Comparison of ENCODE assay signal across 8 mouse cellular contexts in genomic region chr11:120241981-120242725, GRCm38 (mm10). TPM values are rescaled to one million over a fixed set of nuclear protein-coding genes. Genes with fewer than 3 reads are reported as not detected.
DNase-seq lines count a peak whose midpoint lies in the region; ATAC-seq and TF ChIP-seq lines count a peak whose summit lies in the region.

No protein-coding gene starts in this region.

- no peak overlapping the region for H3K4me3 ChIP-seq in heart, adult 2 months
- 0 out of 2 replicates have a peak overlapping the region, but pooled peaks have one; percentile 12 for H3K4me3 ChIP-seq in hindbrain, embryonic 12.5 days
- H3K4me3 ChIP-seq in midbrain, embryonic 15.5 days, result peak overlapping the region; percentile 2; the same call in 1 of the 2 replicates

- no peak for ATAC-seq in hindbrain, embryonic 12.5 days (ENCODE audit: low FRiP score)
- ATAC-seq in midbrain, embryonic 15.5 days (replicated peaks), result no peak

- TF ChIP-seq EP300 in heart, adult 2 months (IDR thresholded peaks at IDR 0.05; ENCODE audit: insufficient read depth, low read depth, low read length), result no peak

- H3K9me3 ChIP-seq in hindbrain, embryonic 12.5 days (replicated peaks), result no peaks in the 10 kb centered on the region
- no peaks in the 10 kb centered on the region for H3K9me3 ChIP-seq in midbrain, embryonic 15.5 days

- peaks cover 25% of the 10 kb centered on the region for H3K4me1 ChIP-seq in heart, adult 2 months (ENCODE audit: control insufficient read depth, insufficient read depth, low read length)
- peaks cover 83% of the 10 kb centered on the region for H3K4me1 ChIP-seq in hindbrain, embryonic 12.5 days
- peaks cover 78% of the 10 kb centered on the region for H3K4me1 ChIP-seq in midbrain, embryonic 15.5 days

- peaks cover 2% of the 10 kb centered on the region; the same call in 1 of the 2 replicates for H3K79me2 ChIP-seq in heart, adult 2 months (replicated peaks; ENCODE audit: control insufficient read depth, insufficient read depth, low read length)

- peaks cover 7% of the 10 kb centered on the region; the same call in 1 of the 2 replicates for H3K36me3 ChIP-seq in heart, adult 2 months (ENCODE audit: control insufficient read depth, insufficient read depth, low read length)
- H3K36me3 ChIP-seq in hindbrain, embryonic 12.5 days, result 0 out of 2 replicates have a peak, but pooled peaks cover 7% of the 10 kb centered on the region
- H3K36me3 ChIP-seq in midbrain, embryonic 15.5 days (replicated peaks), result no peaks in the 10 kb centered on the region

- no peak for DNase-seq in heart, adult 2 months
- DNase-seq in heart, postnatal 25 days (ENCODE audit: low spot score), result no peak
- peak; percentile 48 for DNase-seq in embryo, embryonic 9.5 days (ENCODE audit: extremely low spot score)
- DNase-seq in ovary, postnatal 10 days (ENCODE audit: low spot score), result no peak
- no peak for DNase-seq in gastrocnemius, postnatal 4 days (ENCODE audit: low spot score in 2 of 2)
- no peak for DNase-seq in thymus, postnatal 25 days

- intact Hi-C loops in heart, adult 2 months (cut with DNase I), result loop anchor here (1.0 kb wide), 1 partner anchor 13 kb away; no protein-coding TSS in a partner anchor
- intact Hi-C loops in heart, postnatal 25 days (cut with DNase I), result loop anchor here (2.0 kb wide), 1 partner anchor 13 kb away; no protein-coding TSS in a partner anchor

- TF ChIP-seq CTCF in heart, adult 2 months (IDR thresholded peaks at IDR 0.05), result no peak

- TF ChIP-seq POLR2A in heart, adult 2 months (IDR thresholded peaks at IDR 0.05; ENCODE audit: insufficient read depth, low read depth, low read length), result no peak

- H3K27me3 ChIP-seq in heart, adult 2 months (ENCODE audit: control insufficient read depth, insufficient read depth, low read length), result no peaks in the 10 kb centered on the region
- no peaks in the 10 kb centered on the region for H3K27me3 ChIP-seq in hindbrain, embryonic 12.5 days
- H3K27me3 ChIP-seq in midbrain, embryonic 15.5 days (replicated peaks), result no peaks in the 10 kb centered on the region

- 45% methylated on average over 6 of the region's 6 CpGs for WGBS in heart, adult 2 months
- 42% methylated on average over 6 of the region's 6 CpGs for WGBS in hindbrain, embryonic 12.5 days
- 32% methylated on average over 6 of the region's 6 CpGs for WGBS in midbrain, embryonic 15.5 days

- H3K27ac ChIP-seq in heart, adult 2 months, result peak overlapping the region; percentile 93
- peak overlapping the region; percentile 99 for H3K27ac ChIP-seq in hindbrain, embryonic 12.5 days
- peak overlapping the region; percentile 33 for H3K27ac ChIP-seq in midbrain, embryonic 15.5 days

- 0 out of 2 replicates have a peak overlapping the region, but pooled peaks have one; percentile 4 for H3K9ac ChIP-seq in heart, adult 2 months (ENCODE audit: low read depth, low read length)
- peak overlapping the region; percentile 57 for H3K9ac ChIP-seq in hindbrain, embryonic 12.5 days
- 0 out of 2 replicates have a peak overlapping the region, but pooled peaks have one; percentile 99 for H3K9ac ChIP-seq in midbrain, embryonic 15.5 days

- peak overlapping the region; percentile 73 for H3K4me2 ChIP-seq in hindbrain, embryonic 12.5 days (replicated peaks)
- peak overlapping the region; percentile 88 for H3K4me2 ChIP-seq in midbrain, embryonic 15.5 days

RNA-seq across cellular contexts. Expression of gene Bahcc1, which starts 9.4 kb away (rescaled TPM):
- 1 to 10 TPM; 5.4 to 9.7 TPM for total RNA-seq in heart, adult 2 months (2021)
- 5.9 and 6.4 TPM in 2 replicates for polyA plus RNA-seq in heart, adult 2 months (2012; rRNA removed)
- total RNA-seq in heart, postnatal 25 days (2021), result 1 to 10 TPM; 7.8 to 8.3 TPM
- 21.9 and 23.8 TPM in 2 replicates for polyA plus RNA-seq in hindbrain, embryonic 12.5 days (2016; fragmentation: Nextera tagmentation; extraction: Ambion mirVana)
- polyA plus RNA-seq in midbrain, embryonic 15.5 days (2015; fragmentation: Nextera tagmentation; extraction: Ambion mirVana), result 16.2 and 16.7 TPM in 2 replicates
- 10 to 100 TPM; 13.6 to 15.1 TPM for total RNA-seq in gastrocnemius, postnatal 4 days (2021)

Comparison
In these comparisons a context has a peak if more than half of its experiments do, and no peak if none do; other contexts are left out.
1. H3K27ac ChIP-seq: peak in every context shown above with its lines; median percentile 99 in hindbrain, embryonic 12.5 days; 93 in heart, adult 2 months; 33 in midbrain, embryonic 15.5 days.
2. H3K9ac ChIP-seq: peak in every context shown above with its lines; median percentile 99 in midbrain, embryonic 15.5 days; 57 in hindbrain, embryonic 12.5 days; 4 in heart, adult 2 months.